Mouse (Mus musculus): ENCODE data around the gene Pknox1. TPM values are rescaled to one million over a fixed set of nuclear protein-coding genes. Genes with fewer than 3 reads are reported as not detected.

Gene Pknox1
- polyA plus RNA-seq, 1 experiment from 2014 or later = 31.3 TPM

DNA sequence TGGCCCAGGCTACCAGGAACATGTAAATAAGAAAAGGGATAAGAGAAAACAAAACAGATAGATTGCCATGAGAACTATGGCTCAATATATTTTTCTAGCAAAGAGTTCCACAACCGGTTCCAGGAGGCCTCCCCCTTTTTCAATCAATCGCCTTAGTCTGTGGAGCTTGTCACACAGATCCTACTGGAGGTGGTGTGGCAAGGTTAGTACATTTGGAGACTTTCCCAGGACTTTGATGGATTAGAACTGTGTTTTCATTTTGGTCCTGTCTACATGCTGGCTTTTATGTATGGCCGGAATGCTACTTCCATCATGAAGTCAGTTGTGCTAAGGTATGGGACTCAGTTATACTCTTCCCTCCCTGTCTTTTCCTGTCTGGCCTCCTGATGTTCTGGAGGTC, 45.4 kb downstream of the Pknox1 start:
- H3K9me3 ChIP-seq = no peaks in the 10 kb centered on the region
- no peak overlapping the region for H3K27ac ChIP-seq
- WGBS = 96% methylated on average over 3 of the region's 3 CpGs
- no peak overlapping the region for H3K4me3 ChIP-seq (replicated peaks)
- no peak for ATAC-seq (ENCODE audit: low FRiP score)
- no peak overlapping the region for H3K4me2 ChIP-seq
- no peak overlapping the region for H3K9ac ChIP-seq
- no peaks in the 10 kb centered on the region for H3K4me1 ChIP-seq
- peaks cover 6% of the 10 kb centered on the region; the same call in 1 of the 2 replicates for H3K36me3 ChIP-seq (replicated peaks)
- H3K27me3 ChIP-seq = no peaks in the 10 kb centered on the region

DNA sequence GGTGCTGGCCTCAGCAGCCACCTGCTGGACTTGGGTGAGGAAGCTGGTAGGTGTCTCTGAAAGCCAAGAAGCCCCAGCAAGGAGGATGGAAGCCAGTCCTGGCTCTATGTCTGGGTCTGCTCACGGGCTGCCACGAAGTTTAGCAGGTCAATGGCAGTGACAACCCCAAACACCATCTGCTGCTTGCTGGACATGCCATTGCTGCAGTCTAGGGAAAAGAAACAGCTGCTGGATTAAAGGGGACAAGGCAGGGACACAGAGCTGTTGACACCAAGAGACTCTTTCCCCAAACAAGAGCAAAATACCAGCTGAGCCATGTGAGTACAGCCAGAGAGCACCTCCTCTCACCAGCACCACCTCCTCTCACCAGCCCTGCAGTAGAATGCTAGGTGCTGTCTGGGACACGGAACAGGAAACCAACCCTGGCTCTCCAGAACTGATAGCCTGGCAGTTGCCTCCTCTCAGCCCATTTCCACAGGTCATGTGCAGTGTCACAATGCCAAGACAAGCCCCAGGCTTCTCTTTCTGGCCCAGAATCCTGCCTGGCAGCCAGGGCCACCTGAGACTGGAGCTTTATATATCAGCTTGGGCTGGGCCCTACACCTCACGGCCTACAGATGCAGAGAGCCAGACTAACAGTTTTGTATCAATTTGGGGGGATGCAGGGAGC, 48.7 kb downstream of the Pknox1 start:
- Histone ChIP-seq H3K4me2 (no peak overlapping the region), H3K27me3 (no peaks in the 10 kb centered on the region), H3K4me3 (replicated peaks) (no peak overlapping the region), H3K36me3 (replicated peaks) (no peaks in the 10 kb centered on the region), H3K27ac (no peak overlapping the region), H3K9ac (no peak overlapping the region), H3K9me3 (no peaks in the 10 kb centered on the region), H3K4me1 (no peaks in the 10 kb centered on the region)
- WGBS = 85% methylated on average over 4 of the region's 4 CpGs
- no peak for ATAC-seq (ENCODE audit: low FRiP score)

DNA sequence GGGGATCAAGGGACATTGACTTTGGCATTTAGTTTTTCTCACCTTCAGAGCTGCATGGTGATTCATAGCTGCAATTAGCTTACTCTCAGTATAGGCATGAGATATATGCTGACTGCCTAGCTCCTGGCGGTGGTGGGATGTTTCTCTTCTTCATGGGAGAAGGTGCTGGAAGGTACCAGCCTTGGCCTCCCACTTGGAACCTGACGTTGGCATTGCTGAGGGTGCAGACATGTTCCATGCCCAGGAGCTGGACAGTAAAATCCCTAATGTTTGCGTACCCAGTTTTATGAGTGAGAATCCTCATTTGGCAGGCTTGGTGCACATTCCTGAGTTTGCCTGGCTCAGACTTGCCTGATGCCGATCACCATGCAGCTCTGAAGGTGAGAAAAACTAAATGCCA, 58.6 kb downstream of the Pknox1 start:
- Histone ChIP-seq H3K9ac (no peak overlapping the region), H3K36me3 (replicated peaks) (no peaks in the 10 kb centered on the region), H3K4me1 (no peaks in the 10 kb centered on the region), H3K4me2 (no peak overlapping the region), H3K27me3 (no peaks in the 10 kb centered on the region), H3K9me3 (no peaks in the 10 kb centered on the region), H3K4me3 (replicated peaks) (no peak overlapping the region), H3K27ac (no peak overlapping the region)
- WGBS = 86% methylated on average over 4 of the region's 4 CpGs
- ATAC-seq (ENCODE audit: low FRiP score) = no peak

DNA sequence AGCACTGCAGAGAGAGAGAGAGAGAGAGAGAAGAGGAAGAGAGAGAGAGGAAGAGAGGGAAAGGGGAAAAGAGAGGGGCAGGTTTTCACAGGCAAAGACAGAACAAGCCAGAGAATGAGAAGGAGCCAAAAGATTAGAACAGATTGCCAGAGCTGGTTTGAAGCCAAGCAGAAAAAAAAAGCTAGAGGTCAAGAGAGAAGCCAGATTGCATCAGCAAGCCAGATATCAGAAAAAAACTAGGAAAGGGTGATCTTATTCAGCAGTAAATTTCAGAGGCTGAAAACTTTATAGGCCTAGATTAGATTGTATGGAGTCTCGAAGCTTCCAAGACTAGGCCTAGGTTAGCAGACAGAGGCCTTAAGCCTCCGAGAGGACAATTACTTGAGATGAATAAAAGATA, 63.4 kb downstream of the Pknox1 start:
- Histone ChIP-seq H3K36me3 (replicated peaks) (no peaks in the 10 kb centered on the region), H3K27me3 (no peaks in the 10 kb centered on the region), H3K4me3 (replicated peaks) (no peak overlapping the region), H3K27ac (no peak overlapping the region), H3K4me2 (no peak overlapping the region), H3K4me1 (no peaks in the 10 kb centered on the region), H3K9me3 (no peaks in the 10 kb centered on the region), H3K9ac (no peak overlapping the region)
- no peak for ATAC-seq (ENCODE audit: low FRiP score)
- WGBS = 92% methylated on average over 2 of the region's 2 CpGs

DNA sequence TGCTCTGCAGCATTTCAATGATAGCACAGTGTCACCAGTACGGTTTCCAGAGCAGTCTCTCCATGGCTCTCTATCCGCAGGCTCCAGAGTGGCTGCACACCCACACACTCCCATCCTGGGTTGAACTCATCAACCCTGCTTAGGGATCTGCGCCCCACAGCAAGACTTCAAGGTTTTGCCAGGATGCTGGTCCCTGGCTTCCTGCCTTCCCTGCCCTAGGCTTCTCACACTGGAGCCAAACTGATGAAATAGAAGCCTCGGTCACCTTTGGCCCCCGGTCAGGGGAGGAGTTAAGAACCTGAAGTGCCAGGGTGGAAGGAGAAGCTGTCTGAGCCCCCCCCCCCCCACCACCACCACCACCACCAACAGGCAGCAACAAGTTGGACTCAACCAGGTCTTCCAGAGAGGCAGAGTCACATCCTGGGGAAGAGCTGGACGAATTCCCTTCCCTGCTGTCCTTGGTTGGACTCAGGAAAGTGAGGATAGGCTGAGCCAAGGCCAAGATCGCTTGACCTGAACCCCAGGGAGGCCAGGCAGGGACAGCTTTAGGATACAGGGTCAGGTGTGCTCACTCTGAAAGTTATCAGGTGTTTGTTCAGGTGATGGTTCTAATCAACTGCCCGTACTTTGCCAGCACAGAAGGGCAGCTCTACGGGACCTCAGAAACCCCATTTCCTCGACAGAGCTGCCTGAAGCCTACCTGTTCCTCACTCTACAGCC, 66.7 kb downstream of the Pknox1 start:
- no peak overlapping the region for H3K9ac ChIP-seq
- no peak overlapping the region for H3K4me2 ChIP-seq
- peaks cover 2% of the 10 kb centered on the region for H3K4me1 ChIP-seq
- H3K9me3 ChIP-seq = no peaks in the 10 kb centered on the region
- 85% methylated on average over 10 of the region's 10 CpGs for WGBS
- no peak overlapping the region for H3K27ac ChIP-seq
- no peaks in the 10 kb centered on the region for H3K36me3 ChIP-seq (replicated peaks)
- ATAC-seq (ENCODE audit: low FRiP score) = no peak
- no peak overlapping the region for H3K4me3 ChIP-seq (replicated peaks)
- H3K27me3 ChIP-seq = peaks cover 15% of the 10 kb centered on the region

DNA sequence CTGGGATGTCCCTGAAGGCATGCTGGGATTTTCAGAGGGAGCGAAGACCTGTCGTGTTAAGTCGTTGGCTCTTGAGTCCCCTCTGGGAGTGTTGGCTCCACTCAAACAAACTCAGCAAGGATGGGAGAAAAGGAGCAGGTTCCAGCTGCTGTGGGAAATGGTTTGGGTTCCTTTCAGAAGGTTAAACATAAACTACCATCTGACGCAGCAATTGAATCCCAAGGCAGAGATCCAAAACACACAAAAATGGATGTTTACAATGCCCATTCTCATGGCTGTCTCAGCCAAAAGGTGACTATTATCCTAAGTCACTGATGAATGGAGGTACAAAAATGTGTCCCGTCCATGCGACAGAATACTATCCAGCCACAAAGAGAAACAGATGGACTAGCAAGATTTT, 68.5 kb downstream of the Pknox1 start:
- no peak overlapping the region for H3K4me3 ChIP-seq (replicated peaks)
- no peak overlapping the region for H3K27ac ChIP-seq
- H3K4me2 ChIP-seq = no peak overlapping the region
- H3K9ac ChIP-seq = no peak overlapping the region
- peaks cover 32% of the 10 kb centered on the region for H3K27me3 ChIP-seq
- no peaks in the 10 kb centered on the region for H3K36me3 ChIP-seq (replicated peaks)
- ATAC-seq (ENCODE audit: low FRiP score) = no peak
- peaks cover 19% of the 10 kb centered on the region for H3K4me1 ChIP-seq
- 91% methylated on average over 6 of the region's 6 CpGs for WGBS
- no peaks in the 10 kb centered on the region for H3K9me3 ChIP-seq

DNA sequence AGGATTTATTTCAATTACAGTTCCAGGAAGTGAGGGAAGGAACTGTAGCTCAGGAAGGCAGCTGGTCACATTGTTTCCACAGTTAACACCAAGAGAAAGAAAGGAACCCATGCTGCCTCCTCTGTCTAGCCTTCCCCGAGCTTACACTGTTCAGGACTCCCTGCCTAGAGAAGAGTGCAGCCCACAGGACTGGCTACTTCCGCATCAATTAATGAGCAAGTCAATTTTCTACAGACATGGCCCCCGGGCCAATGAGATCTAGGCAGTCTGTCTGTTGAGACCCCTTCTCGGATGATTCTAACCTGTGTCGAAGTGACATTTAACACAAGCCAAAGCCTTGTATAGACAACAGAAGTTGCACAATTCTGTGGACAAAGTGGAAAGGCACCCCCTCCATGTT, 70.4 kb downstream of the Pknox1 start:
- peaks cover 26% of the 10 kb centered on the region for H3K4me1 ChIP-seq
- 74% methylated on average over 5 of the region's 5 CpGs for WGBS
- H3K4me3 ChIP-seq (replicated peaks) = no peak overlapping the region
- H3K27me3 ChIP-seq = peaks cover 32% of the 10 kb centered on the region
- no peaks in the 10 kb centered on the region for H3K36me3 ChIP-seq (replicated peaks)
- no peaks in the 10 kb centered on the region for H3K9me3 ChIP-seq
- no peak overlapping the region for H3K9ac ChIP-seq
- no peak overlapping the region for H3K4me2 ChIP-seq
- ATAC-seq (ENCODE audit: low FRiP score) = no peak
- no peak overlapping the region for H3K27ac ChIP-seq

DNA sequence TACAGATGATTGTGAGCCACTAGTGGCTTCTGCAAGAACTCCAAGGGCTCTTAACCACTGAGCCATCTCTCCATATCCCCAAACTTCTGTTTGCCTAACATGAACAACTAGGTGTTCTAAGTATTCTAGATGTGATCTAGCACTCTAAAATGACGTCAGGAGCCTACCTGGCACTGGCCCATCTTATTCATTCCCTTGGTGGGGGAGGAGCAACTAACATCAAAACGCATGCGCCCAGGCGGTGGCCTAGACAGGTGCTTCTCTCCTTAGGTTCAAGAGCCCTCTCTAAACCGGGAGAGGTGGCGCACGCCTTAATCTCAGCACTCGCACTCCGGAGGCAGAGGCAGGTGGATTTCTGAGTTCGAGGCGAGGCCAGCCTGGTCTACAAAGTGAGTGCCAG, 71.2 kb downstream of the Pknox1 start:
- WGBS = 60% methylated on average over 11 of the region's 11 CpGs
- peak overlapping the region; percentile 88; the same call in 1 of the 2 replicates for H3K4me2 ChIP-seq

DNA sequence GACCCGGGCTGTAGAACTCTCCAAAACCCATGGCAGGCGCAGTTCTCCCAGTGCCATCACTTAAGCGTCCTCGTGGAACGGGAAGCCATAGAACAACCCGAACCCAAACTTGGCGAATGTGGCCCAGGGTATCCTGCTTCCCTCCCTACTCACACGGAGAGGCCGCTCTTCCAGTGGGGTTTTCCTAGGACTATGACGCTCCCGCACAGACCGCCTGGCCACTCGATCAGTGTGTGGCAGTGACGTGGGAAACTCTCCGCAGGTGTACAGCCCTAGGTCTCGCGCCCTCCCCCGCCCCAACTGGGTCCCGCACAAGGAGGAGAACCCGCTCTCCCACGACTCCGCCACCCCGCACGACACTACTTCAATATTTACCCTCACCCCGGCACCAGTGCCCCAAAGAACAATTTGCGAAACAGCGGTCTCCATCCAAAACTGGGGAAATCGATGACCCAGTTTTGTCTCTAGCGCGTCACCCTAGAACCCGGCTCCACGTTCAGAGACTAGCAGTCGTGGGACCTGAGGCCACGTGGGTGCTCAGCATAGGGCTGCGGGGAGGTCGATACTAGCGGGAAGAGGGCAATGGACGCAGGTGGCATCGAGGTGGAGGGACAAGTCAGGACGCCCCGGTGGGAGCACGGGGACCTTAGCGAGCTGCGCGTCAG, 71.9 kb downstream of the Pknox1 start:
- Histone ChIP-seq H3K4me1 (peaks cover 26% of the 10 kb centered on the region), H3K27ac (no peak overlapping the region)
- 5% methylated on average over 45 of the region's 45 CpGs for WGBS

More for the DNA sequence above, 71.2 kb downstream of the Pknox1 start:
- Histone ChIP-seq H3K4me1 (peaks cover 26% of the 10 kb centered on the region), H3K4me3 (replicated peaks) (no peak overlapping the region; the same call in 1 of the 2 replicates), H3K27me3 (peaks cover 32% of the 10 kb centered on the region), H3K9me3 (no peaks in the 10 kb centered on the region), H3K36me3 (replicated peaks) (no peaks in the 10 kb centered on the region), H3K9ac (no peak overlapping the region), H3K27ac (no peak overlapping the region)
- no peak for ATAC-seq (ENCODE audit: low FRiP score)

DNA sequence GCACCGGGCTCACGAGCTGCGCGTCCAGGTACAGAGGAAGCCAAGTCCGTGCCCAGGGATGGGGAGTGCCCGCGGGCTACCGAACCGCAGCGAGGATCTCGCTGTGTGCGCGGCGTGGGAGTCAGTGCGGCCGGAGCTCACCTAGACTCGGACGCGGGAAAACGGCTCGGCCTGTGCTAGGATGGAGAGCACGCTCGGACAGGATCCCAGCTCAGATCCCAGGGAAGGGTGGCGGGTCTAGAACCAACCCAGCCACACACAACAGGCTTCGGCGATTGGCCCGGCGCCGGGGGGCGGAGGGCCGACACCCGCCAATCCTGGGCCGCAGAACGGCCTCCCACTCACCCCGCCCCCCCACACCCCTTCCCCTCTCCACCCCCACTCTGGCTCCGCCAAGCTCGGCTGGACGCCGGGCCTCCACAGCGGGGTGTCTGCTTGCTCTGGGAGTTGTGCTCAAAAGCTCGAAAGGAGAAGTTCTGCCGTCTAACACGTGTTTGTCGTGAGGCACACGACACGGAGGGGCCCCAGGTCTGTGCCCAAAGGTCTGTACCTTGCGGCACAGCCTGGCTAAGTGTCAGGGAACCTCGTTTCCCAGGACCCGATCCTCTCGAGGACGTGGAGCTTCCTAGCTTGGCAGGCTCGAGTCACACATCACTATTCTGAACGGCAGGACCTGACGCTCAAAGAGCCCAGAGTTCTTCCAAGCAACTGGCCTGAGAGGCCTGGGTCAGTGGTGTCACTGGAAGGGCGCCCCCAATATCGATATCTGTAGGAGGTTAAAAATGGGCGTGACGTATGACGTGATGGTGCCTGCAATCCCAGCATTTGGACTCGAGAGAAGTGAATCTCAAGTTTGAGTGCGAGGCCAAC, 72.6 kb downstream of the Pknox1 start, which contains the start of gene Cbs:
Gene Cbs (minus strand): TSS at position 297 of the 870 bp plus-strand sequence.
- ATAC-seq (ENCODE audit: low FRiP score) = peak; percentile 87
- no peaks in the 10 kb centered on the region for H3K9me3 ChIP-seq
- H3K36me3 ChIP-seq (replicated peaks) = no peaks in the 10 kb centered on the region
- peak within 1 kb of the TSS; percentile 49 for H3K4me3 ChIP-seq (replicated peaks)
- H3K4me1 ChIP-seq = peaks cover 26% of the 10 kb centered on the region
- H3K4me2 ChIP-seq = peak within 1 kb of the TSS; percentile 88
- H3K27ac ChIP-seq = peak within 1 kb of the TSS; percentile 19; the same call in 1 of the 2 replicates
- peak within 1 kb of the TSS; percentile 58 for H3K9ac ChIP-seq
- WGBS = 2% methylated on average over 61 of the region's 61 CpGs
- H3K27me3 ChIP-seq = peaks cover 32% of the 10 kb centered on the region

More for the DNA sequence above, 71.9 kb downstream of the Pknox1 start:
- Histone ChIP-seq H3K4me2 (peak overlapping the region; percentile 88), H3K36me3 (replicated peaks) (no peaks in the 10 kb centered on the region), H3K27me3 (peaks cover 32% of the 10 kb centered on the region), H3K4me3 (replicated peaks) (peak overlapping the region; percentile 49), H3K9me3 (no peaks in the 10 kb centered on the region), H3K9ac (peak overlapping the region; percentile 58)
- ATAC-seq (ENCODE audit: low FRiP score) = peak; percentile 41

DNA sequence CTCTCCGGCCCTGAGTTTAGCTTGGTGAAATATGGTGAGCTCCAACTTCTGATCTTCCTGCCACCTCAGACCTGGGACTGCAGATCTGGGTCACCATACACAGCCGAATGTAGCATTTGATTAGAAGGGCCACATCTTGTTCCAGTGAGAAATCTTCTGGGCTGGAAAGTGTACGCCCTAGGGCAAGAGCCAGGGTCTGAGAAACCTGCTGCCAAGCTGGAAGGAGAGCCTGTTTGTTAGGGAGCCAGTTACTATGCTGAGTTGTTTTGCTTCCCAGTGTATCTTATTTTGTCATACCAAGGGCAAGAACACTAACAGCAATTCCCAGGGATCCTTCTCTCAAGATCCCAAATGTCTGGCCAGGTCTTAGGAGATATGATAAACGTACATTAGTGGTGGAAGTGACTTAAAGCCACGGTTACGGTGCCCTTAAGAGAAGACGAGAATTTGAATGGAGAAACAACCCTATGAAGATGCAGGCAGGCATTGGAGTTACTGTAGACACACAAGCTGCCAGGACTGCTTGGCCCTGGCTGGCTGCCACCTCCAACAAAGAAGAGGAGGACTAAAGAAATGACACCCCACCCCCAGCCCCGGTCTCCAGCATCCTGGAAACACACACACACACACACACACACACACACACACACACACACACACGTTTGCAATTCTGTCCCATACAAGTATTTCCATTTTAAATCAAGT, 73.5 kb downstream of the Pknox1 start:
- ATAC-seq (ENCODE audit: low FRiP score) = no peak
- H3K27me3 ChIP-seq = peaks cover 32% of the 10 kb centered on the region
- peak overlapping the region; percentile 19; the same call in 1 of the 2 replicates for H3K27ac ChIP-seq
- no peak overlapping the region for H3K4me3 ChIP-seq (replicated peaks)
- no peaks in the 10 kb centered on the region for H3K36me3 ChIP-seq (replicated peaks)
- H3K4me1 ChIP-seq = peaks cover 26% of the 10 kb centered on the region
- WGBS = 60% methylated on average over 9 of the region's 9 CpGs
- H3K4me2 ChIP-seq = no peak overlapping the region
- H3K9me3 ChIP-seq = no peaks in the 10 kb centered on the region
- no peak overlapping the region for H3K9ac ChIP-seq
